Mouse (Mus musculus) lung, postnatal 0 days (tissue): ENCODE results near the gene Poldip3. TPM values are rescaled to one million over a fixed set of nuclear protein-coding genes. Genes with fewer than 3 reads are reported as not detected.

Experiments used
- ATAC-seq: fragments of 200-750 bp; cut with Nextera tagmentation; 2 replicates; pipeline ENCODE4 v1.8.0; 2017; ENCODE audit warnings: moderate library complexity
- DNase-seq: peaks from one replicate; pipeline ENCODE4 v3.0.0-alpha.2; 2016; ENCODE audit warnings: low spot score
- H3K27ac ChIP-seq: fragments of 300-500 bp; sonication (generic); 2 replicates; pipeline ENCODE4 v1.5.1; 2014; ENCODE audit warnings: antibody characterized with exemption, mild to moderate bottlenecking, low read length, mixed read lengths
- H3K27me3 ChIP-seq: fragments of 300-500 bp; sonication (generic); replicated peaks from 2 replicates; pipeline ENCODE4 v1.6.1; 2014; ENCODE audit warnings: low read length, mixed read lengths; ENCODE audit not compliant: insufficient read depth
- H3K36me3 ChIP-seq: fragments of 300-500 bp; sonication (generic); 2 replicates; pipeline ENCODE4 v1.6.1; 2014; ENCODE audit warnings: low read length, mixed read lengths; ENCODE audit not compliant: insufficient read depth
- H3K4me1 ChIP-seq: fragments of 300-500 bp; sonication (generic); 2 replicates; pipeline ENCODE4 v1.6.1; 2014; ENCODE audit warnings: antibody characterized with exemption, low read depth, low read length, mixed read lengths; ENCODE audit not compliant: insufficient read depth
- H3K4me2 ChIP-seq: fragments of 300-500 bp; sonication (generic); replicated peaks from 2 replicates; pipeline ENCODE4 v1.6.1; 2014; ENCODE audit warnings: low read depth, mild to moderate bottlenecking, low read length, moderate library complexity, mixed read lengths
- H3K4me3 ChIP-seq: fragments of 300-500 bp; sonication (generic); 2 replicates; pipeline ENCODE4 v1.5.1; 2014; ENCODE audit warnings: low read depth, low read length
- H3K9ac ChIP-seq: fragments of 300-500 bp; sonication (generic); replicated peaks from 2 replicates; pipeline ENCODE4 v1.6.1; 2014; ENCODE audit warnings: low read depth, mild to moderate bottlenecking
- H3K9me3 ChIP-seq: fragments of 300-500 bp; sonication (generic); 2 replicates; pipeline ENCODE4 v1.6.1; 2016; ENCODE audit warnings: low read length, mixed read lengths
- CTCF ChIP-seq: IDR thresholded peaks from 2 replicates; pipeline ENCODE4 v1.5.1; 2016; ENCODE audit warnings: antibody characterized with exemption, mild to moderate bottlenecking
- EP300 ChIP-seq: IDR thresholded peaks from 2 replicates; pipeline ENCODE4 v1.6.1; 2016; ENCODE audit warnings: antibody characterized with exemption, mild to moderate bottlenecking, control low read depth
- WGBS: fragments of 180-500 bp; shearing (Covaris S2); extraction: QIAGEN DNeasy Blood & Tissue Kit; methylation state at CpG from one replicate; pipeline ENCODE4 v1.1.7; 2014; 5-methylcytosine and 5-hydroxymethylcytosine counted together
- polyA plus RNA-seq: library from polyadenylated mRNA; unstranded; fragments of >200 nt; fragmentation: Nextera tagmentation; extraction: Ambion mirVana; gene quantifications from 2 replicates; pipeline ENCODE4 v1.2.1, GENCODE M21; 2015

The Poldip3 gene
- polyA plus RNA-seq, 1 experiment from 2014 or later = 77.0 TPM

- Histone ChIP-seq H3K9me3 (no peaks in the 10 kb centered on the region), H3K4me3 (no peak overlapping the region), H3K36me3 (peaks cover 8% of the 10 kb centered on the region), H3K9ac (no peak overlapping the region), H3K4me2 (no peak overlapping the region), H3K27me3 (no peaks in the 10 kb centered on the region), H3K4me1 (peaks cover 33% of the 10 kb centered on the region), H3K27ac (peak overlapping the region; percentile 63)
- peak; percentile 43 for DNase-seq
- ATAC-seq = peak; percentile 18
- TF ChIP-seq EP300 (no peak), CTCF (no peak)
- 41% methylated on average over 3 of the region's 3 CpGs for WGBS
These were observed 17.5 kb upstream of the Poldip3 start for GRCm38 (mm10) chr15:83166642-83167041.

GRCm38 (mm10) chr15:83165526-83166315 lies 16.5 kb upstream of the Poldip3 start:
- H3K9ac ChIP-seq = no peak overlapping the region
- TF ChIP-seq CTCF (no peak), EP300 (no peak)
- no peaks in the 10 kb centered on the region for H3K9me3 ChIP-seq
- H3K27me3 ChIP-seq = no peaks in the 10 kb centered on the region
- WGBS = 60% methylated on average over 13 of the region's 13 CpGs
- no peak overlapping the region for H3K4me2 ChIP-seq
- peak overlapping the region; percentile 71; the same call in 1 of the 2 replicates for H3K27ac ChIP-seq
- H3K4me3 ChIP-seq = no peak overlapping the region
- ATAC-seq = 0 out of 2 replicates have a peak, but pooled peaks have one; percentile 10
- peaks cover 8% of the 10 kb centered on the region for H3K36me3 ChIP-seq
- DNase-seq = peak; percentile 45
- H3K4me1 ChIP-seq = peaks cover 28% of the 10 kb centered on the region

GRCm38 (mm10) chr15:83164971-83165471 lies 15.8 kb upstream of the Poldip3 start:
- H3K36me3 ChIP-seq = peaks cover 12% of the 10 kb centered on the region
- H3K4me3 ChIP-seq = no peak overlapping the region
- H3K27ac ChIP-seq = peak overlapping the region; percentile 71
- TF ChIP-seq CTCF = no peak
- TF ChIP-seq EP300 = 0 out of 2 replicates have a peak, but pooled peaks have one; percentile 11
- no peaks in the 10 kb centered on the region for H3K27me3 ChIP-seq
- no peak overlapping the region for H3K4me2 ChIP-seq
- H3K4me1 ChIP-seq = peaks cover 21% of the 10 kb centered on the region
- ATAC-seq (peak; percentile 80), DNase-seq (peak; percentile 87)
- WGBS = 33% methylated on average over 5 of the region's 5 CpGs
- no peak overlapping the region for H3K9ac ChIP-seq
- no peaks in the 10 kb centered on the region for H3K9me3 ChIP-seq

GRCm38 (mm10) chr15:83162818-83163485 lies 13.8 kb upstream of the Poldip3 start:
- H3K36me3 ChIP-seq = peaks cover 25% of the 10 kb centered on the region
- H3K4me2 ChIP-seq = no peak overlapping the region

GRCm38 (mm10) chr15:83162001-83162400 lies 12.8 kb upstream of the Poldip3 start:
- H3K36me3 ChIP-seq = peaks cover 29% of the 10 kb centered on the region
- no peak overlapping the region for H3K4me2 ChIP-seq
- WGBS = 97% methylated on average over 4 of the region's 4 CpGs
- TF ChIP-seq CTCF = no peak
- TF ChIP-seq EP300 = no peak
- H3K9ac ChIP-seq = no peak overlapping the region
- no peaks in the 10 kb centered on the region for H3K27me3 ChIP-seq
- no peak overlapping the region for H3K4me3 ChIP-seq
- H3K4me1 ChIP-seq = peaks cover 12% of the 10 kb centered on the region; the same call in 1 of the 2 replicates
- no peaks in the 10 kb centered on the region for H3K9me3 ChIP-seq
- no peak overlapping the region for H3K27ac ChIP-seq
- DNase-seq (no peak), ATAC-seq (no peak)

More at GRCm38 (mm10) chr15:83162818-83163485, 13.8 kb upstream of the Poldip3 start:
- H3K27me3 ChIP-seq = no peaks in the 10 kb centered on the region
- H3K4me1 ChIP-seq = peaks cover 12% of the 10 kb centered on the region; the same call in 1 of the 2 replicates
- no peak for DNase-seq
- no peak for TF ChIP-seq CTCF
- TF ChIP-seq EP300 = no peak
- ATAC-seq = no peak
- no peaks in the 10 kb centered on the region for H3K9me3 ChIP-seq
- no peak overlapping the region for H3K9ac ChIP-seq
- no peak overlapping the region for H3K27ac ChIP-seq
- 92% methylated on average over 11 of the region's 11 CpGs for WGBS
- no peak overlapping the region for H3K4me3 ChIP-seq
